16 mouse cellular contexts compared by ENCODE assay signal in the genomic region with DNA sequence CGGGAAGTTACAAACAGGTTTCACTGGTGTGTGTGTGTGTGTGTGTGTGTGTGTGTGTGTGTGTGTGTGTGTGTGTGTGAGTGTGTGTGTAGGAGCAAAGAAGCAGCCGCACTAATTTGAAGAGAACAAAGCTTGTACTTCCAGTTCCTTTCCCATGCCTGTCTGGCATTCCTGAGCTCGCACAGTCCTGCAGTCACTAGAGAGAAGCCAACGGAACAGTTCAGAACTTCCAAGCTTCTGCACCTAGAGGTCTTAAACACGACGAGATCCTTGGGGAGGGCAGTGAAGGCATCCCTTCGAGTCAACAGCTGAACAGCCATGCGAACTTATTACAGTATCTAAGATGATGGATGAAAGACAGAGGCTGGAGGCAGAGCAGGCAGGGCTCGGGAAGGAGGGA.
DNase-seq lines count a peak whose midpoint lies in the region; ATAC-seq lines count a peak whose summit lies in the region.
"Had no signal": no experiment of that assay in that cellular context is flagged by ENCODE, and none has a peak within 500 bp of the region (broad histone marks: within the 10 kb centered on the region; RNA-seq: fewer than 3 reads in every experiment).

No protein-coding gene starts in this region.

- H3K9ac ChIP-seq in kidney, embryonic 15.5 days: no peak overlapping the region
- H3K9ac ChIP-seq in liver, embryonic 12.5 days: no peak overlapping the region
- H3K9ac ChIP-seq: limb, embryonic 15.5 days had no signal

- H3K27ac ChIP-seq in kidney, embryonic 15.5 days: no peak overlapping the region
- H3K27ac ChIP-seq in liver, embryonic 12.5 days: no peak overlapping the region

- 29% methylated on average over 8 of the region's 9 CpGs for whole genome bisulfite sequencing in kidney, embryonic 15.5 days
- 50% methylated on average over 9 of the region's 9 CpGs for WGBS in liver, embryonic 12.5 days (ENCODE audit: insufficient replicate concordance)

- no peaks in the 10 kb centered on the region for H3K9me3 ChIP-seq in kidney, embryonic 15.5 days (replicated peaks)
- no peaks in the 10 kb centered on the region for H3K9me3 ChIP-seq in liver, embryonic 12.5 days (replicated peaks)
- H3K9me3 ChIP-seq: limb, embryonic 15.5 days had no signal

- no peak overlapping the region for H3K4me3 ChIP-seq in kidney, embryonic 15.5 days (replicated peaks)
- no peak overlapping the region for H3K4me3 ChIP-seq in liver, embryonic 12.5 days
- H3K4me3 ChIP-seq: limb, embryonic 15.5 days; myocyte had no signal

- no peaks in the 10 kb centered on the region for H3K36me3 ChIP-seq in kidney, embryonic 15.5 days
- no peaks in the 10 kb centered on the region for H3K36me3 ChIP-seq in liver, embryonic 12.5 days
- H3K36me3 ChIP-seq: limb, embryonic 15.5 days had no signal

- H3K4me2 ChIP-seq in kidney, embryonic 15.5 days: no peak overlapping the region
- no peak overlapping the region for H3K4me2 ChIP-seq in liver, embryonic 12.5 days
- H3K4me2 ChIP-seq: limb, embryonic 15.5 days; midbrain, embryonic 11.5 days had no signal

- no peaks in the 10 kb centered on the region for H3K27me3 ChIP-seq in kidney, embryonic 15.5 days
- H3K27me3 ChIP-seq in liver, embryonic 12.5 days (replicated peaks): no peaks in the 10 kb centered on the region
- H3K27me3 ChIP-seq: limb, embryonic 15.5 days had no signal

- ATAC-seq in frontal cortex, adult (ENCODE audit: low TSS enrichment): peak; percentile 79
- ATAC-seq in kidney, embryonic 15.5 days (replicated peaks; ENCODE audit: low FRiP score): peak; percentile 52; the same call in 1 of the 2 replicates
- ATAC-seq in liver, embryonic 12.5 days: no peak
- ATAC-seq: activated CD4-positive, CD25-positive, alpha-beta regulatory T cell, adult 4 months; inflammation-experienced regulatory T-cells, adult 6 months had no signal

- DNase-seq in frontal cortex, postnatal 10 days (ENCODE audit: low spot score in 2 of 2): no peak
- no peak for DNase-seq in kidney, postnatal 36 days
- peak; percentile 19 for DNase-seq in ovary, postnatal 36 days (ENCODE audit: low spot score)
- DNase-seq in ovary, postnatal 10 days (ENCODE audit: low spot score): no peak
- DNase-seq in retina, postnatal 1 day: peak; percentile 27
- DNase-seq: adrenal gland, postnatal 25 days; gastrocnemius, postnatal 25 days; lung, postnatal 4 days had no signal

- peaks cover 6% of the 10 kb centered on the region; the same call in 1 of the 2 replicates for H3K4me1 ChIP-seq in kidney, embryonic 15.5 days
- no peaks in the 10 kb centered on the region for H3K4me1 ChIP-seq in liver, embryonic 12.5 days
- H3K4me1 ChIP-seq: limb, embryonic 15.5 days had no signal

Comparison
In these comparisons a context has a peak if more than half of its experiments do, and no peak if none do; other contexts are left out.
1. DNase-seq: peak in ovary, postnatal 36 days (single experiment) and retina, postnatal 1 day (single experiment); none in frontal cortex, postnatal 10 days (0 of 2), kidney, postnatal 36 days (0 of 2) and ovary, postnatal 10 days (single experiment).